Mouse (Mus musculus): ENCODE measurements around the gene Bcap31.
"Not testable (repeated sequence)": the region's sequence is repeated elsewhere in the genome, so short reads cannot be mapped to it uniquely, and the experiment has no call there.

The Bcap31 gene

GRCm38 (mm10) chrX:73716109-73716661 is at the start of gene Bcap31, which contains the start of gene Abcd1:
Bcap31 (minus strand) TSS chrX:73716175.
Abcd1 (plus strand) TSS chrX:73716597.
- DNase-seq (ENCODE audit: low spot score) = peak; percentile 92

- DNase-seq (ENCODE audit: low spot score) = no peak
Measured at GRCm38 (mm10) chrX:73765311-73765710, 49.3 kb upstream of the Bcap31 start.

GRCm38 (mm10) chrX:73758611-73759290 is 42.8 kb upstream of the Bcap31 start:
- DNase-seq (ENCODE audit: low spot score) = no peak

GRCm38 (mm10) chrX:73756334-73757140 is 40.6 kb upstream of the Bcap31 start, which contains the start of gene Plxnb3:
Plxnb3 (plus strand) TSS chrX:73757090.
- DNase-seq (ENCODE audit: low spot score) = no peak

GRCm38 (mm10) chrX:73748977-73749376 is 33.0 kb upstream of the Bcap31 start:
- no peak for DNase-seq (ENCODE audit: low spot score)

- DNase-seq (ENCODE audit: low spot score) = no peak
Measured at GRCm38 (mm10) chrX:73744774-73745481, 29.0 kb upstream of the Bcap31 start.

- not testable (repeated sequence) for DNase-seq (ENCODE audit: low spot score)
Measured at GRCm38 (mm10) chrX:73739841-73740240, 23.9 kb upstream of the Bcap31 start.

- no peak for DNase-seq (ENCODE audit: low spot score)
Measured at GRCm38 (mm10) chrX:73739151-73739550, 23.2 kb upstream of the Bcap31 start.

- DNase-seq (ENCODE audit: low spot score) = no peak
Measured at GRCm38 (mm10) chrX:73738155-73738554, 22.2 kb upstream of the Bcap31 start.

GRCm38 (mm10) chrX:73730908-73731307 is 14.9 kb upstream of the Bcap31 start:
- DNase-seq (ENCODE audit: low spot score) = no peak

GRCm38 (mm10) chrX:73718686-73719362 is 2.8 kb upstream of the Bcap31 start:
- no peak for DNase-seq (ENCODE audit: low spot score)

- DNase-seq (ENCODE audit: low spot score) = no peak
Measured at GRCm38 (mm10) chrX:73718271-73718670, 2.3 kb upstream of the Bcap31 start.

GRCm38 (mm10) chrX:73717667-73718066 is 1.7 kb upstream of the Bcap31 start:
- no peak for DNase-seq (ENCODE audit: low spot score)

GRCm38 (mm10) chrX:73716709-73717545 is 952 bp upstream of the Bcap31 start:
- peak; percentile 27 for DNase-seq (ENCODE audit: low spot score)

GRCm38 (mm10) chrX:73715476-73716108 is 383 bp downstream of the Bcap31 start:
- peak; percentile 51 for DNase-seq (ENCODE audit: low spot score)

- no peak for DNase-seq (ENCODE audit: low spot score)
Measured at GRCm38 (mm10) chrX:73700472-73700871, 15.5 kb downstream of the Bcap31 start.

- peak; percentile 28 for DNase-seq (ENCODE audit: low spot score)
Measured at GRCm38 (mm10) chrX:73690917-73691629, 24.9 kb downstream of the Bcap31 start.

GRCm38 (mm10) chrX:73685629-73686028 is 30.3 kb downstream of the Bcap31 start:
- no peak for DNase-seq (ENCODE audit: low spot score)

- no peak for DNase-seq (ENCODE audit: low spot score)
Measured at GRCm38 (mm10) chrX:73684978-73685377, 31.0 kb downstream of the Bcap31 start.

- no peak for DNase-seq (ENCODE audit: low spot score)
Measured at GRCm38 (mm10) chrX:73684156-73684555, 31.8 kb downstream of the Bcap31 start.

Measured in c-Kit-positive CD71-positive TER-119-positive erythroid progenitor cells, embryonic 14.5 days (primary cell).